Mouse (Mus musculus): Measurements from ENCODE around the gene Irf2bp2. TPM values are rescaled to one million over a fixed set of nuclear protein-coding genes. Genes with fewer than 3 reads are reported as not detected.

Irf2bp2 gene
- polyA plus RNA-seq, 1 experiment from 2014 or later = 9.6 TPM

GRCm38 (mm10) chr8:126616736-126617135 is 22.9 kb upstream of the Irf2bp2 start:
- Histone ChIP-seq H3K9ac (no peak overlapping the region), H3K4me3 (no peak overlapping the region), H3K4me1 (0 out of 2 replicates have a peak, but pooled peaks cover under 1% of the 10 kb centered on the region), H3K27ac (no peak overlapping the region), H3K36me3 (no peaks in the 10 kb centered on the region), H3K9me3 (replicated peaks) (no peaks in the 10 kb centered on the region), H3K4me2 (replicated peaks) (no peak overlapping the region), H3K27me3 (no peaks in the 10 kb centered on the region)
- 84% methylated on average over 5 of the region's 5 CpGs for WGBS
- no peak for ATAC-seq (ENCODE audit: low FRiP score)

- H3K27me3 ChIP-seq = no peaks in the 10 kb centered on the region
- no peaks in the 10 kb centered on the region for H3K9me3 ChIP-seq (replicated peaks)
- no peak overlapping the region for H3K4me2 ChIP-seq (replicated peaks)
- no peaks in the 10 kb centered on the region for H3K36me3 ChIP-seq
- WGBS = 69% methylated on average over 9 of the region's 9 CpGs
- H3K9ac ChIP-seq = no peak overlapping the region
- no peak overlapping the region for H3K4me3 ChIP-seq
- ATAC-seq (ENCODE audit: low FRiP score) = no peak
- H3K4me1 ChIP-seq = peaks cover 5% of the 10 kb centered on the region; the same call in 1 of the 2 replicates
- no peak overlapping the region for H3K27ac ChIP-seq
These were observed 22.0 kb upstream of the Irf2bp2 start for GRCm38 (mm10) chr8:126615765-126616164.

DNA sequence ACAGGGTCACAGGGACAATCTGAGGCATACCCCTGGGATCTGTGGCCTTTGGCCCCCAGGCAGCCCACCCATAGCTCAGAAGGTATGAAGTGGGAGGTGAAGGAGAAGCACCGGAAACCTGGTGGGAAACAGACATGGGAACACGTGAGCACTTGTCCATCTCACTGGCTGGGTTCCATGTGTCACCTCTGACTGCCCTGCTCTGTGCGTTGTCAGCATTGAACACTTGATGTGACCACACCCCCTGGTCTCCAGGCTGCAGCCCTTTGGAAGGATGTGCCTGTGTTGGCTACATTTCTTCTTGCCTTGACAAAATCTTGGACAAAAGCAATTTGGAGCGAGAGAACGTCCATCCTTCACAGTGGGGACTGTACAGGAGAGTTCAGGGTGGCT is 20.9 kb upstream of the Irf2bp2 start:
- ATAC-seq (ENCODE audit: low FRiP score) = no peak
- Histone ChIP-seq H3K9me3 (replicated peaks) (no peaks in the 10 kb centered on the region), H3K4me2 (replicated peaks) (no peak overlapping the region), H3K27ac (no peak overlapping the region), H3K9ac (no peak overlapping the region), H3K27me3 (no peaks in the 10 kb centered on the region), H3K4me3 (no peak overlapping the region), H3K36me3 (no peaks in the 10 kb centered on the region), H3K4me1 (peaks cover 10% of the 10 kb centered on the region; the same call in 1 of the 2 replicates)
- WGBS = 82% methylated on average over 5 of the region's 5 CpGs

DNA sequence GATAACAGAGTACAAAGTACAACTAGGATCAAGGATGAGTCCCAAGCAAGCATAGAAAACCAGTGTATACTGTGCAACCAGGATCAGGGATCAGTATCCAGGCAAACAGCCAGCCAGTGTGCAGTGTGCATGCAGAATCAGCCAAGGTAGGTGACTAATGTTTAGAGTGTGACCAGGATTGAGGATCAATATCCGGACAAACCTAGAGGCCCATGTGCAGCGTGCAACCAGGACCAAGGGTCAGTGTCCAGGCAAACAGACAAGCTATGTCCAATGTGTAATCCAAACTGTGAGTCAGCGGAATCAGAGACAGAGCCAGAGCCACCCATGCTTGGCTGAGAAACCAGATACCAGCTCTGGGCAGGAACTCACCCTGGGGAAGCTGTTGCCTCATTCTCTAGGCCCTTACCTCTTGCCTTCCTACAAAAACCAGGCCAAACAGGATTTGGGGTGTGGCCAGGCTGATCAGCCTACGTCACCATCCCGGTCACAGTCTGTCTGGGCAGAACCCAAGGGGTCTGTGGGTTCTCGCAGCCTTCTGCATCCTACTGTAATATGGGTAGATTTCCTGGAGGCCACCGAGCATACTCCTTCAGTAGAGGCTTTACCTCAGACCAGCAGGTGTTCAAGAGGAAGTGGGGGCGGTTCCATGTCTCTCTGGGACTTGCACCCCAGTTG is 20.4 kb upstream of the Irf2bp2 start:
- H3K27ac ChIP-seq = no peak overlapping the region
- no peaks in the 10 kb centered on the region for H3K36me3 ChIP-seq
- no peaks in the 10 kb centered on the region for H3K9me3 ChIP-seq (replicated peaks)
- 79% methylated on average over 8 of the region's 8 CpGs for WGBS
- no peaks in the 10 kb centered on the region for H3K27me3 ChIP-seq
- H3K4me3 ChIP-seq = no peak overlapping the region
- no peak for ATAC-seq (ENCODE audit: low FRiP score)
- no peak overlapping the region for H3K9ac ChIP-seq
- peaks cover 10% of the 10 kb centered on the region; the same call in 1 of the 2 replicates for H3K4me1 ChIP-seq
- H3K4me2 ChIP-seq (replicated peaks) = no peak overlapping the region

- no peaks in the 10 kb centered on the region for H3K36me3 ChIP-seq
- no peak overlapping the region for H3K27ac ChIP-seq
- ATAC-seq (ENCODE audit: low FRiP score) = no peak
- H3K4me1 ChIP-seq = peaks cover 14% of the 10 kb centered on the region; the same call in 1 of the 2 replicates
- H3K4me2 ChIP-seq (replicated peaks) = no peak overlapping the region
- no peaks in the 10 kb centered on the region for H3K27me3 ChIP-seq
- H3K9me3 ChIP-seq (replicated peaks) = no peaks in the 10 kb centered on the region
- 56% methylated on average over 5 of the region's 5 CpGs for WGBS
- no peak overlapping the region for H3K4me3 ChIP-seq
- no peak overlapping the region for H3K9ac ChIP-seq
These were observed 19.4 kb upstream of the Irf2bp2 start for GRCm38 (mm10) chr8:126613143-126613542.

DNA sequence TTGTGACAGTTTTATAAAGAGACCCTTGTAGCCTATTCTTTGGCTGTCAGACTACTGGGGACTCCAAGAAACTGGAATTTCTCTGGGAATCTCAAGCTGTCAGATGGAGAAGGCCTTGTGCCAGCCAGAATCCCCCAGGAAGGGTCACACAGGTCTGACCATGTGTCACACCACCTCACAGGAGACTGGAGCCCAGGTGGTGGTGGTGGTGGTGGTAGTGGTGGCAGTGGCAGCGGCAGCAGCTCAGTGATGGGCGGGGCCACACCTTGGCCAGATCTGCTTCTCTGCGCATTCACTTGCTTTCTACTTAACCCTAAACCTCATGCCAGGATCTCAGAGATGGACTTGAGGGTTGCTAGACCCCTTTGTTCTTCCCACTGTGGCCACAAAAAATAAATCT is 19.0 kb upstream of the Irf2bp2 start:
- ATAC-seq (ENCODE audit: low FRiP score) = no peak
- WGBS = 90% methylated on average over 3 of the region's 3 CpGs

DNA sequence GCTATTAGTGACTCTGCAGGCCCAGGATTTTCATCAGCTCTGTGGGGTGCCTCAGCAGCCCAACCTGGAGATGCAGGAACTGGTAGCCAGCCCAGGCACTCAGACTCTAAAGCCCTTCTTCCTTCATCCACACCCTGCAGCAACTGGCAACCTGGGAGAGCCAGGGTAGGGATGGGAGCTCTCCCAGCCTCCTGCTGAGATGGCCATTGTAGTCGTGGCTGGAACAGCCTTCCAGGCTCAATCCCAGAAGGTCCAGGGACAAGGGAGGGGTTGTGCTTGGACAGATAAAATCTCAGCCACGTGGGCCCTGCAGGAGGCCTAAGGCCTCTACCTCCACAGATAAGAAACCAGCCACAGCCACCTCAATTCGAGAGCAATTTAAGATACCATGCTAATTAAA is 16.9 kb upstream of the Irf2bp2 start:
- ATAC-seq (ENCODE audit: low FRiP score) = no peak
- H3K9me3 ChIP-seq (replicated peaks) = no peaks in the 10 kb centered on the region
- no peak overlapping the region for H3K4me3 ChIP-seq
- no peak overlapping the region for H3K9ac ChIP-seq
- 9% methylated on average over 3 of the region's 3 CpGs for WGBS
- H3K4me1 ChIP-seq = peaks cover 19% of the 10 kb centered on the region; the same call in 1 of the 2 replicates
- H3K27ac ChIP-seq = no peak overlapping the region
- no peaks in the 10 kb centered on the region for H3K27me3 ChIP-seq
- no peaks in the 10 kb centered on the region for H3K36me3 ChIP-seq
- no peak overlapping the region for H3K4me2 ChIP-seq (replicated peaks)

More for the DNA sequence above, 19.0 kb upstream of the Irf2bp2 start:
- Histone ChIP-seq H3K27ac (no peak overlapping the region), H3K4me1 (peaks cover 17% of the 10 kb centered on the region; the same call in 1 of the 2 replicates), H3K36me3 (no peaks in the 10 kb centered on the region), H3K9me3 (replicated peaks) (no peaks in the 10 kb centered on the region), H3K9ac (no peak overlapping the region), H3K27me3 (no peaks in the 10 kb centered on the region), H3K4me3 (no peak overlapping the region), H3K4me2 (replicated peaks) (no peak overlapping the region)

GRCm38 (mm10) chr8:126609556-126610263 is 15.9 kb upstream of the Irf2bp2 start:
- WGBS = 87% methylated on average over 11 of the region's 11 CpGs
- Histone ChIP-seq H3K4me1 (peaks cover 19% of the 10 kb centered on the region; the same call in 1 of the 2 replicates), H3K9ac (no peak overlapping the region), H3K4me3 (no peak overlapping the region), H3K4me2 (replicated peaks) (no peak overlapping the region), H3K27me3 (no peaks in the 10 kb centered on the region), H3K27ac (no peak overlapping the region), H3K9me3 (replicated peaks) (no peaks in the 10 kb centered on the region), H3K36me3 (no peaks in the 10 kb centered on the region)
- no peak for ATAC-seq (ENCODE audit: low FRiP score)

DNA sequence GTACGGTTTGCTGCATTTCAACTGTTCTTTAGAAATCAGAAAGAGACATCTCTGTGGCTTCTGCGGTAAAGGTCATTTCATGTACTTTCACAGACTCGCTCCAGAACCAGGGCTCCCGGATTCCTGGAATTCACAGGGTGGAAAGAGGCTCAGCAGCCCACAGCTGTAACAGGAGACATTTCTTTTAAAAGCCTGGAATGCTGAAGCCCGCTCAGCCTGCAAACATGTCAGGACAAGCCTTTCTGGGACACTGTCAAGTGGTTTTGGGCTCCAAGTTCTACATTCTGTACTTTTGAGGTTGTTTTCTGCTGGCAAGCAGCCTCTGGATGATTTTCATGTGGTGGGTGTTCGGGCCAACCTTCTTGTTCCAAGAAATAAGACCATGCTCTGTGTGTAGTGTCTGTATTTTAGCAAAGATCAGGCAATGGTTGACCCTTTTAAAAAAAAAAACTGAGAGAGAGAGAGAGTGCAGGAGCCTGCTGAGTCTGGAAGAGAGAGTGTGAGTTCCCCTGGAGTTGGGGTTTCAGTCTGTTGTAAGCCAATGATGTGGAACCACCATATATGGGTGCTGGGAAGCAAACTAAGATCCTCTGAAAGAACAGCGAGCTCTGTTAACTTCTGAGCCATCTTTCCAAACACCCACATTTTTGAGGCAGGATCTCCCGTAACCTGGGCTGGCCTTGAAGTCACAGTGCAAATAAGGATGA is 9.6 kb upstream of the Irf2bp2 start:
- Histone ChIP-seq H3K27ac (peak overlapping the region; percentile 41), H3K9ac (no peak overlapping the region), H3K36me3 (no peaks in the 10 kb centered on the region), H3K27me3 (no peaks in the 10 kb centered on the region), H3K4me1 (peaks cover 25% of the 10 kb centered on the region), H3K9me3 (replicated peaks) (no peaks in the 10 kb centered on the region), H3K4me2 (replicated peaks) (no peak overlapping the region), H3K4me3 (no peak overlapping the region)
- WGBS = 39% methylated on average over 8 of the region's 8 CpGs
- no peak for ATAC-seq (ENCODE audit: low FRiP score)

GRCm38 (mm10) chr8:126602641-126603040 is 8.9 kb upstream of the Irf2bp2 start:
- ATAC-seq (ENCODE audit: low FRiP score) = peak; percentile 55
- H3K9me3 ChIP-seq (replicated peaks) = no peaks in the 10 kb centered on the region
- WGBS = 36% methylated on average over 8 of the region's 8 CpGs
- no peak overlapping the region for H3K4me3 ChIP-seq
- no peak overlapping the region for H3K4me2 ChIP-seq (replicated peaks)
- H3K36me3 ChIP-seq = no peaks in the 10 kb centered on the region
- peaks cover 28% of the 10 kb centered on the region for H3K4me1 ChIP-seq
- H3K27me3 ChIP-seq = no peaks in the 10 kb centered on the region
- H3K27ac ChIP-seq = peak overlapping the region; percentile 41
- no peak overlapping the region for H3K9ac ChIP-seq

GRCm38 (mm10) chr8:126601325-126601724 is 7.5 kb upstream of the Irf2bp2 start:
- no peak overlapping the region for H3K4me3 ChIP-seq
- H3K27ac ChIP-seq = 0 out of 2 replicates have a peak overlapping the region, but pooled peaks have one; percentile 40
- H3K4me1 ChIP-seq = peaks cover 35% of the 10 kb centered on the region
- H3K9me3 ChIP-seq (replicated peaks) = no peaks in the 10 kb centered on the region
- WGBS = 16% methylated on average over 5 of the region's 5 CpGs
- H3K36me3 ChIP-seq = no peaks in the 10 kb centered on the region
- no peak for ATAC-seq (ENCODE audit: low FRiP score)
- H3K4me2 ChIP-seq (replicated peaks) = no peak overlapping the region
- H3K9ac ChIP-seq = no peak overlapping the region
- H3K27me3 ChIP-seq = no peaks in the 10 kb centered on the region

DNA sequence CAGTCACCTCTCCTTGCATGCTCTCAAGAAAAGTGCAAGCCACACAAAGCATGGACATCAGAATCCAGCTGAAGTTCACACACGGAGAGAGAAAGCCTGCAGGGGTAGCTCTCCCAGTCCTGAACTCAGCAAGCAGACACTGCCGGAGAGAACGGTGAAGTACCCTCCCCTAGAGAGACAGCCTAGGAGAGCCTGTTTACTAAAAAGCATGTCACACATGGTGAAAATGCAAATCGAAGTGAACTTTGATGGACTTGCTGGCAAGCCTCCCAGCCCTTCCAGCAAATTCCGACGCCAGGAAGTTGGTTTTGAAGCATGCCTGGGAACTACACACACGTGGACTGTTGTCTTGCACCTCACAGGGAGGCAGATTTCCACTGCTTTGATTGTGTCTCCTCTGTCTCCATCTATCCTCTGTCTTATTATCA is 7.0 kb upstream of the Irf2bp2 start:
- 0 out of 2 replicates have a peak, but pooled peaks have one; percentile 42 for ATAC-seq (ENCODE audit: low FRiP score)
- peaks cover 40% of the 10 kb centered on the region for H3K4me1 ChIP-seq
- peak overlapping the region; percentile 40; the same call in 1 of the 2 replicates for H3K27ac ChIP-seq
- no peak overlapping the region for H3K9ac ChIP-seq
- no peaks in the 10 kb centered on the region for H3K27me3 ChIP-seq
- H3K4me3 ChIP-seq = no peak overlapping the region
- WGBS = 6% methylated on average over 7 of the region's 7 CpGs
- H3K9me3 ChIP-seq (replicated peaks) = no peaks in the 10 kb centered on the region
- no peak overlapping the region for H3K4me2 ChIP-seq (replicated peaks)
- H3K36me3 ChIP-seq = no peaks in the 10 kb centered on the region

All from hindbrain, embryonic 12.5 days (tissue).